Mouse (Mus musculus): Measurements from ENCODE around the gene Gsk3a.

The Gsk3a gene

DNA sequence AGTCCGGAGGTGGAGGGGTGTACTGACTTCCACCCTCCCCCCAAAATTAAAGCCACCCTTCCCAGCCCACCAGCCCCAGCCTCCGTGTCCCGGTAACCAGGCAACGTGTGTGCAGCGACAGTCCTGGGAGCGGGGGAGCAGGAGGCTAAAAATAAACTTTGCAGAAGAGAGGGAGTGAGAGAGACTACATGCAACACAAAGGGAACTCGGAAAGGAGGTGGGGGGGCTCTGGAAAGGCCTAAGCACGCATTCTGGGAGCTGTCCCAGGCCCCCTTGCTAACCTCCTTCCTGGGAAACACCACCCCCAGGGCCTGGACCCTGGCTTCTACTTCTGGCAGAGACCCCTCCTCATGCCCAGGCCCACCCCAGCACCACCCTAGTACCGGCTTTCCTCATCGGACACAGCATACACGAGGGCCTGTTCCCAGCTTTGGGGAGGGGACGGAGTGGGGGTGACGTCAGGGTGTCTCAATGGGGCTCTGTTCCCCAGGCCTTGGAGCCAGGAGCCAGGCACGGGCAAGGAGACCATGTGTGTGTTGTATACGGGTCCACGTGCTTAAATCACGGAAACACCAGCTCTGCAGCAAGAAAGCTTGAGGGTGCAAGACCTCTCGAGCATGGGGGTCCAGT is 10.5 kb upstream of the Gsk3a start:
- peak; percentile 38 for DNase-seq

DNA sequence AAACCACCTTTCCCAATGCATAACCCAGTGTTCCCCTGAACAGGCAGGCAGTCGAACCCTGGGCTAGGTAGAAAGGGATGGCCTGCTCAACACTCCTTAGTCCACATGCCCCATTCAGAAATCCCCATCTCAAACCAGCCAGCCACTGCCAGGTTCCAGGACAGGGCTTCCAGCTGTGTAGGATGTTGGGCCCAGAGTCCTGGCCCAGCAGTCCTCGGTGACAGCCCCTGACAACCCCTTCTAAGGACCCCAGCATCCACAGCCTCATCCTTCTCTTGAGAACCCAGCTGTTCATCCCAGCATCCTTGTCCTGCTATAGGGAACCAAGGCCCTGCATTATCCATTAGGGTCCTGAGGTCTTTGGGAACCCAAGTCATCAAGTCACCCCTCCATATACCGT is 9.8 kb upstream of the Gsk3a start:
- DNase-seq, result no peak

DNA sequence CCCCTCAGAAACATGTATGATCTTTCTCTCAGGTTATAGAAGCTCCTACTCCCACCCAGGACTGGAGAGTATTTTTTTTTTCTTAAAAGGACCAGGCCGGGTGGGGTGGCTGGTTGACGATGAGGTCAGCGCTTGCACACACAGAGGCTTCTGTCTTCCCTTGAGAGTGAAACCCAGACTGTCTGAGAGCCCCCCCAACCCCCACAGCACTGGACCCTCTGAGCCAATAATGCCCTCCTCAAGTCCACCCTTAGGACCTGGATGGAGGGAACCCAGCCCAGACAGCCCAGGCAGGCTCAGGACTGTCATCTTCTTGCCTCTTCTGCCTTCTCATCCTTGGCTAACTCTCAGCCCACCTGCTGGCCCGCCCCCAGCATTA is 9.1 kb upstream of the Gsk3a start:
- no peak for DNase-seq

DNA sequence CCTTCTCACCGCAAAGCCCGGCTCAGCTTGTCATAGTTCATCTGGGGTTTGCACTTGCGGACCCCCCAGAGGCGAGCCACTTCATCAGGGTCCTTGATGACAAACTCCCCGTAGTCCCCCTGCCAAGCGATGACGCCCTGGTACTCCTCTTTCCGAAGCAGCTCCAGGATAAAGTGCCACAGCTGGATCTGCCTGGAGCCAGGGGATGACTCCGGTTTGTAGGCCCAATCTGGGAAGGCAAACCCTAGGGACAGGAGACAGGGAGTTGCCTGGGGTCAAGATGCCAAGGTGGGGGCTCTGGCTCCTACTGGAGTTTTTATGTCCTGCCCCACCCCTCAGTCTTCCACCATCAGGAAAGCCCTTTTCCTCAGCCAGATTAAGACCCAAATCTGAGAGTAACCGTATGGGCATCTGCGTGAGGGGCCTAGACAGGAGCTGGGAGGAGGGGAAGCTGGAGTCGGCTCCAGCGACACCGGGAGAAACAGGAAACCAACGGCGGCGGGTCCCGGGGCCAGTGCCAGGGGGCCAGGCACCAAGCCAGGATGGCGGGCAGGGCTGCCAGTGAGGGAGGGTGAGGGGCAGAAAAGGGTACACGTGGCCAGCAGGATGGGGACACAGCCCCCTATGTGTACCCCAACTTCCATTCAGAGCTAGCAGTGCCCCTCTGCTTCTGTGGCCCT is 8.6 kb upstream of the Gsk3a start:
- no peak for DNase-seq

DNA sequence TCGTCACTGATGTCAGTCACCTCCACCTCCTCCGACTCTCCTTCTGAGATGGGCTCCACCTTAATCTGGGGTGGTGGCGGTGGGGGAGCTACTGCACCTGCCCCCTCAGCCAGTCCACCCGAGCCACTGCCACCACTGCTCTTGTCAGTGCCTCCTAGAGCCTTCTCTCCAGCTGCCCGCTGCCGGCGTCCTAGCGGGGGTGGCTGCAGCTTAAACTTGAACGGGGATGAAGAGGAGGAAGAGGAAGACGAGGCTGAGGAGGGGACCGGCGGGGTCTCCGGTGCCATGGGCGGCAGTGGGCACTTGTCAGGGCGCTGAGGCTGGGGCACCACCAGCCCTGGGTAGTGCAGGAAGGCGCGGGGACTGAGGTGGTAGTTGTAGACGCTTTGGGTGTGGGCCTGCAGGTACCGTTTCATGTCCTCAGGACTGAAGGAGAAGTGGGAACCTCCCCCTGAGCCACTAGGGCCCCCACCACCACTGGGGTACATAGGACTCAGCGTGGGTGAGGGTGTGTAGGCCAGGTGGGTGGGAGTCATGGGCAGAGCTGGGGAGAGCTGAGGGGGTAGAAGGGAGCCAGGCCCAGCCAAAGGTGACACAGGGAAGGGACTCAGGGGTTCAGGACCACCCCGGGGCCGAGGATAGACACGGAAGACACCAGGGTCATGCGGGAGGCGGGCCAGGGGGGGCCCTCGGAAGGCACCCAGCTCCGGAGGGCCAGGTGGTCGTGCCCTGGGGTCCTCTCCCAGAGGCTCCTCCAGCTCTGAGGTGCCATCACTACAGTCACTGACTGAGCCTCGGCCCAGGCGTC is 7.1 kb upstream of the Gsk3a start:
- no peak for DNase-seq

DNA sequence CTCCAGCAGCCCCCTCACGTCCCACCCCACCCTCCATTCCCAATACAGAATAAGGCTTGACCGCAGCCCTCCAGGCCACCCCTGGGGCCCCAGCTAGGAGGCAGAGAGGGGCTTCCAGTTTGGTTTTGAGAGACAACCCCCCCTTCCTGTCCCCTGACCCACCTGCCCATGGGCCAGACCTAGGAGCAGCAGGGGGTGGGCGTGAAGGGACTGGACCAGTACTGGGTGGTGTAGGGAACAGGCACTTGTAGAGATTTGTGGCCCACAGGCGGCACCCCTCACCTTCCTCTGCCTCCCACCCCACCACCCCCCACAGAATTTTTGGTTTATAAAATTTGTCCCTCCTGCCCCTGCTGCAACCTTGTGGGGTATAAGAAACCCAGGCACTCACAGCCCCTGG is 5.7 kb upstream of the Gsk3a start:
- no peak for DNase-seq

DNA sequence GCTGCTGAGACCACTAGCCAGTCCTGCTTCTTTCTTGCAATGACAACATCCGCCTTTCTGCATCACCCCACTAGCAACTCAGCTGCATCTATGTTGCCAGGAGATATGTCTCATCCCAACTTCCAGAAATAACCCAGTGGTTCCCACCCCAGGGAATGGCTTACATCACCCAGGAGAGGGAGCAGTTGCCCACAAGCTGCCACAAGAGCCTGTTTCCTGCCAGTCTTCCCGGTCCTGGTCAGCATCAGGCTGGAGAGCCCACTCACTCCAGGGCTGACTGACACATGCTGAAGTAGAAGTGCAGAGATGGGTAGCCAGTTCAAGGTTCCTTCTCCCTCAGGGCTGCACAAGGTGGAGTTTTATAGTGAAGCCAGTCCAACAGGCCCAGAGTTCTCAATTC is 3.4 kb upstream of the Gsk3a start:
- no peak for DNase-seq

DNA sequence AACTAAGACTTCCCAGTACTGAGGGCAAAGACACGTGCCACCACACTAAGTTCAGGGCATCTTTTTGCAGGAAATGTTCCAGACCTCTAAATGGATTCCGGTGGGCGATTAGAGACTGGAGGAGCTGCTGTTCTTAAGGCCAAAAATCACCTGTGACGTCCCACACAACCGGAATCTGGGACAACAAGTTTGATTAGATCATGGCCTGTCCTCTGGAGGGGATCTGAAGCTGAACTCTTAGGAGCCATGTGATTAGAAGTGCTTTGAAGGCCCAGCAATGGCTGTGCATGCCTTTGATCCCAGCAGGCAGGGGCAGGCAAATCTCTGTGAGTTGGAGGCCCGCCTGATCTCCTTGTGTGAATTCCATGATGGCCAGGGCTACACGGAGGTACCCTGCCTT is 3.0 kb upstream of the Gsk3a start:
- DNase-seq, result no peak

DNA sequence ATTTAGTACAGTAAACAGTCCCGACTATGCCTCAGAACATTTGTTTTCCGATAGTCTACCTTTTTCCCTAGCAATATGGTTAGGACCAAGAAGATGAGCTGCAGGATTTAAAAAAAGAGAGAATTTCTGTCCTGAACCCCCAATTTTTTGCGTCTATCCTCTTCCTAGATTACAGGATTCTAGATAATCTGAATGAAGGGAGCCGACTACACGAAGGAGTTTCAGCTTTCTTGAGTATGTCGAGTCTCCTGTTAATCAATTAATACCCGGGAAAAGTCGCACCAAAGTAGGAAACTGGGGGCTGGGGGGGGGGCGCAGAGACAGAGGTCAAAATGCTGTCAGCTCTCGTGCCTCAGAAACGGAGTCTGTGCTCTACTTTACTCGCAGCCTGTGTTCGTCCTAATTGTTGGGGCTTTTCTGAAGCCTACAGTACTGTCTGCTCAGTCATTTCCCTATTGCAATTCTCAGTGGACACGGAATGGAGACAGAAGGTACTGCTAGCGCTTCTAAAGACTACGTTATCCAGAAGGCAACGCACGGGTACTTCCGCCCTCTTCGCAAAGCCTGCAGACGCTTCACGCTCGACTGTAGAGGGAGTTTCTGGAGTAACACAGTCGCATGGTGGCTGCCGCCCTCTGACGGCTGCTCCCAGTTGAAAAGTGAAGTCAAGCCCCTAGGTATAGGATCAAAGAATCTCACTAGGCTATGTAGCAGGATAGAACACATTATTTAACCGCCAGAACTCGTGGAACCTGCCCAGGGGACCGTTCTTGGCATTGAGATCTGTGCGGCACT is 1.4 kb upstream of the Gsk3a start:
- peak; percentile 86 for DNase-seq

DNA sequence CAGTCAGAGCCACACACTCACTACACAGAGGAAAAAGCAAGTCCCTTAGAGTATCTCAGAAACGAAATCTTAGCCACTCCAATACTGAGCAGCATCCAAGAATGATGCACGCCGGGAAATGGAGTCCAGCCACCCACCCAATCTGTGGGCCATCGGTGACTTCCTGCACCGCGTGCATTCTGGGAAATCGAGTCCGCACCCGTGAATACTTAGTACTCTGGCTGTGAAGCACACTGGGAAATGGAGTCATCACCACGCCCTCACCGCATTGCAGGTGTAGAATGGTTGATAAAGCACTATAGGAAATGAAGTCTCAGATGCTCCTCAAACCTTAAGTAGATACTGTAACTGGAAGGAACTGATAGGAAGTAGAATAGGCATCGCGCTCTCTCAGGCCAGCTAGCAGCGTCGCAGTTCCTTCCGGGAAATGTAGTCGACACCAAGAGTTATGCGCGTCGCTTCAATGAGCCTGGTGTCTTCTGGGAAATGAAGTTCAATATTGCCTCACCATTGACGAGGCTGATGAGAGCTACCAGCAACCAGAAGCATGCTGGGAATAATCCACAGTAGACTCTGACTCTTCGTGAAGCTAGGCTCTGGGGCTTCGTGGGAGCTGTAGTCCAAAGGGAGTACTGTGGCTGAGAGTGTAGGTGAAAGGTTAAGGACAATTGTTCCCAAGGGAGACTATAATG is 510 bp upstream of the Gsk3a start:
- peak; percentile 93 for DNase-seq

DNA sequence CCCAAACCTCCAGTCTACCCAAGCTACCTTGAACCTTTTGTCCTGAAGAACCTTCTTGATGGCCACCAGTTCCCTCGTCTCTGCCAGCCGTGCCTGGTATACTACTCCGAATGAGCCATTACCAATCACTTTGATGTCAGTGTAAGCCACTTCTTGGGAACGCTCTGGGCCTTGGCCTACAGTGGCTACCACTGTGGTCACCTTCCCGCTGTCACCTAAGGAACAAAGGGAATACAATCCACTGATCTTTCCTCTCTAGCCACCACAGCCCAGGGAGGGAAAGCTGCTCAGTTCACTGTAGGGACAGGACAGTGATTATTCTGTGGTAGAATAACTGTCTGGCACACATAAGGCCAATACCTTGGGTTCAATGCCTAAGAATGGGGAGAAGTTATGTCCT is 2.1 kb downstream of the Gsk3a start:
- no peak for DNase-seq

DNA sequence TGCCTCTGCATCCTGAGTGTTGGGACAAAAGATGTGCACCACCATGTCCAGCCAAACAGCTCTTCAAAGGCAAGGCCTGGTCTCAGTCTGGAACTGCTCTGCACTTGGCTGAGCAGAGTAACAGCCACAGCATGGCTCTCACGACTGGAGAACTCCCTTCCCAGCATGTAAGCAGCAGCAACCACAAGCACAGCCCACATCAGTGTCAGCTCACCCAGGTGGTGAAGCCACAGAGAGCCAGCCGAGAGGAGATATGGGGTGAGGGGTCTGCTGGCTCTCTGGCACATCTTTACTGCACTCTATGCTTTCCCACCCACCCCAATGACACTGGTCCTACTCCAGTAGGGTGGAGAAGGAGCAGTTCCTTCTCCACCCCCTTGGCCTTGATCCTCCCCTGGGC is 4.6 kb downstream of the Gsk3a start:
- peak; percentile 82 for DNase-seq

DNA sequence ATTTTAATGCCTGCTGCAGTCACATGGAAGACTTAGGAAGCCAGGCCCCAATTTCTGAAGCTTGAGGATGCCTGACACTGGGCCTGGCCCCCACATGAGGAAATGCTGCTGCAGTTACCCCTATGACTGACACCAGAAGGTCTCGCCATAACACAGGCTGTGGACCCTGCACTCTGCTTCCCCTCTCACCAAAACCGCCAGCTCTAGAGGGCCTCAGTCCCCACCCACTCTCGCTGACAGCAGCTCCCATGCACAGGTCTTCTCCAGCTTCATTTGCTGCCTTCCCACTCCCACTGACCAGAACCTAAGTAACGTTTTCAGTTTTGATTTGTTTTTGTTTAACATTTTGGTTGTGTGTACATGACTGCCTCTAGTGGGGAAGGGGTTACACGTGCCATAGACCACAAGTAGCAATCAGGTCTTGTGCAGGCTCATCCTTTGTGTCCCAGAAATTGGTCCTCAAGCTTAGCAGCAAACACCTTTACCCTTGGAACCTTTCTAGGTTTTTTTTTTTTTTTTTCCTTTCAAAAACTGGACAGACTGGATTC is 5.5 kb downstream of the Gsk3a start:
- DNase-seq, result peak; percentile 42

DNA sequence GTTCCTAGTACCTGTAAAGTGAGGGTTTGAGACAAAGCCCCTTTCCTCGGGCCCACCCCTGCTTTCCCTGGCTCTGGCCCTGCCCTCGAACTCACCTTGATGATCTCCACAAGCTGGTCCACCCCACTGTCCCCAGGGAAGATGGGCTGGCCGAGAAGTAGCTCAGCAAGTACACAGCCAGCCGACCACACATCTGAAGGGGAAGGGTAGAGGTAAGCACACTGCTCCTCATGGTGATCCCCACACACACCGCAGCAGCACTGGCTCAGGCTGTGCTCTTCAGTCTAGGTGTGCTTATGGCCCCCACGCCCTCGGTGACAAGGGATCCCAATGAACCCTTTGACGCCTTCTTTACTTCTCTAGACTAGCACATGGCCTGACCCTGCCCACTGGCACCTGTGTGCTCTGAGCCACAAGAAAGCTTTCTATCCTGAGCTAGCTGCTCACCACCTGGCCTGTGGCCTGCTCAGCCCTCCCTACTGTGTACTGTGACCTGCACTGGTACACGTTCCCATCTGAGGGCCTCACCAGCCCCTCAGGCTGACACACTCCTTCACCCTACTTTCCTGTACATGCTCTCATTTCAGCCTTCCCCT is 6.9 kb downstream of the Gsk3a start:
- DNase-seq, result peak; percentile 51

DNA sequence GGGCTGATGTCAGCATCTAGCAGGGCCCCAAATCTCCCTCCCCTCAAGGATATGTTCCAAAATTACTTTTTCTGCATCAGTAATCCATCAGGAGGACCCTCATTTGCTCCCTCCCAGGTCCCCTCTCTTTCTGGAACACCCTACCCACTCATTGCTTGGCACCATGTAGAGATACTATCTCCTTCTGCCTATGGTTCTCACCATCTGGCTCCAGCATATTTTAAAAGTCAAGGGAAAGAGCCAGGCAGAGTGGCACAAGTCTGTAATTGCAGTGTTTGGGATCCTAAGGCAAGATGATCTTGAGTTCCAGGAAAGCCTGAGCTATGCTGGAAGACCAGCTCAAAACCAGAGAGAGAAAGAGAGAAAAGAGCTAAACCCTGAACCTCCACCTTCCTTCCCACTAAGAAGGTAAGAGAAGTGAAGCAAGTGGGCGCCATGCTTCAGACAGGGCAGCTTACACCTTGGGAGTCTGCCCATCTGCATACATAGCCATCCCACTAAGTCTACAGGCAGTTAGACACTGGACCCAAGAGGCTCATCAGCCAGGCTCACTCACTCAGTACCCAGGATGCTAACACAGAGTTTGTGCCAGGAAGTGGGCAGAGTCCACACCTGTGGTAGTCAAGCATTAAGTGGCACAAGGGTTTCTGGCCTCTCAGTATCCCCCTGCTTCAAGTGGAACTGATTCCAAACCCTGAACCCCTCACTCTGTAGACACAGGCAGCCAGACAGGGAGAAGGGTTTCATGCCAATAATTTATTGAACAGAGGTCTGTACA is 9.9 kb downstream of the Gsk3a start:
- DNase-seq, result no peak

DNA sequence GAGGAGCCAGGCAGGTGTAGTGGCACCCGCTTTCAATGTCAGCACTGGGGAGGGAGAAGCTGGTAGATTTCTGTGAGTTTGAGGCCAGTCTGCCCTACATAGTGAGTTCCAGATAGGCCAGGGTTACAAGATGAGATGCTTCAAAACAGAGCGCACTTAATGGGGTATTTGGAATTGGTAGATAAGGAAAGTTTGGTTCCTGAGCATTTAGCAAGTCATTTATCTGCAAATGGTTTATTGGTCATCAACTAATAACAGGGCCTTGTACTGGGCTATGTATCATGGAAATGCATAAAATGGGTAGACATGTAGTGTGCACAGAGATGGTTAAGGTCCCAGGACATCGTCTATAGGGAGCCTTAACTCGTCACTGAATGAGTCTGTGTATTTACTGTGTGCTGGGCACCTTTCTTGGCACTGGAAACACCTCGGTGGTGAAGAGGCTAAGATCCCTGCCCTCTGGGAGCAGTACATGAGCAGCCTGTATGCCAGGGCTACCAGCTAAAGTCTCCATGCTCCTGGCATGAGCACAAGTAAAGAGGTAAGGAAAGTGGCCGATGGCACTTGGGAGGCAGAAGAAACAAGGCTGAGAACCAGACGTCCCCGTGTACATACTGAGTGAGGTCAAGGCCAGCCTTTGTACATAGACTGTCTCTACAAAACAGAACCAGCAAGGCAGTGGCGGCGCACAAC is 15.2 kb downstream of the Gsk3a start:
- DNase-seq, result no peak

DNA sequence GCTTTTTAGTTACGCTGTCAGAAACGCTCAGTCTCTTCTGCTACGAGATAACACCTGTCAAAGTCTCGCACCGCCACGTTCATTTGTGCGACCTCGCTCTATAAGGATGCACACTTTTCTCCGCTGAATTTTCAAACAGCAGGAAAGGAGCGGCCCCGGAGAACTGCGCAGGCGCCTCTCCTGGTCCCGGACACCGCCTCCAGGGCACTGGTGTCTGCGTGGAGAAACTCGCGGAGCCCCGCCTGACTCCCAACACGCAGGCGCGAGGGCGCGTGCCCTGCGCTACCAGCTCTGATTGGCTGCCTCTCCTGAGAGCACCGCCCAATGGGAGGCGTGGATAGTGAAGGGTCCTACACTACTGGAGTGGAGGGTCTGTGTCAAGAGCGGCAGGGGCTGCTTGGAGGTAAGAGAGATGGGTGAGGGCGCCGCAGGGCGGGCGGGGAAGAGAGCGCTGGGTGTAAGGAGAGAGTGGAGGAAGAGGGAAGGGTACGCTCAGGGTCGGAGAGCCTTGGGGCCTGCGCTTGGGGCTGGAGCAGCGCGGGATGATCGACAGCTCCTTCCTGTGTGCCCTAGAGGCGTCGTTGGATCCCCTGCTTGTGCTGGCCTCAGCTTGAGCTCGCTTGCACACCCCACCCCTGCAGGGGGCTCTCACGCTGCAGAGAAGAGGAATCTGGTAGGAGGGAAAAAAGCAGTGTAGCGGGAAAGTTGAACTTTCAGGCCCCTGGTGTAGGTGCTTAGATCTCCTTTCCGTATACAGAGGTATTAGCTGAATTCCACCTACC is 16.4 kb downstream of the Gsk3a start, which contains the start of gene Zfp526:
Zfp526 (plus strand) TSS at position 324 of the 782 bp plus-strand sequence.
- DNase-seq, result peak; percentile 99

DNA sequence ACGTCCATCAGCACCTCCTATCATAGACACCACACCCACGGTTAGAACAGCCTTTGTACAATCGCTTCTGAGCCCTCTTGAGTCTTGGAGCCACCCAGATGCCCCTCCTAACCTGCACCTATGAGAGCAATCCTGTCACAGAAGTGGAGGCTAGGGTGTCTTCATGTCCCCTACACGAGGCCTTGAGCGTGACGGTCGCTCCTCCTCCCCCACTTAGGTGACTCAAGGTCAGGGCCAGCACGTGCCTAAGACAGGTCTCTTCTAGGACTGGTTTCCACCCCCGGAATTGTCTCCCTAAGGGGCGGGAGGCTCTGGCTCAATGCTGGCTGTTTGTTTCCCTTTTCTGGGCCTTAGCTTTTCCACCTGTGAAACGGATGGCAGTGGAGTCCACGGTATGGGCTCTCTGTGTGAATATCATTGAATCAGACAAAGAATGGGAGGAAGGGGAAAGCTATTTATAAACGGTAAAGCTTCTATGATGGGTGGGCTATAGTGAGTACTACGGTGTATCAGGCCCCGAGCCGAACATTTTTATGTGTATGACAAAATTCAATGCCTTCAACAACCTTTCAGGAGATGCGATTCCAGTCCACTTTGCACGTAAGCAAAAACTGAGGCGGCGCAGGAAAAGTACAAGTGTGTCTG is 17.1 kb downstream of the Gsk3a start, which contains the start of gene Dedd2:
Dedd2 (minus strand) TSS at position 159 of the 645 bp plus-strand sequence.
- no peak for DNase-seq
